Mouse (Mus musculus) lung, adult 2 months (tissue): Measurements from ENCODE around the gene Nfatc2.

ENCODE experiments used
- CTCF ChIP-seq: fragments of 200-500 bp; IDR thresholded peaks from 2 replicates; pipeline ENCODE4 v1.5.1; 2011; ENCODE audit warnings: mild to moderate bottlenecking, low read length, control low read depth; ENCODE audit not compliant: insufficient read depth
- POLR2A ChIP-seq: fragments of 200-500 bp; IDR thresholded peaks from 2 replicates; pipeline ENCODE4 v1.6.1; 2011; ENCODE audit warnings: low read depth, mild to moderate bottlenecking, control low read depth, low read length, borderline replicate concordance; ENCODE audit errors: extremely low read depth

- TF ChIP-seq POLR2A = no peak
- no peak for TF ChIP-seq CTCF
Observed at GRCm38 (mm10) chr2:168595693-168596092, 5.8 kb downstream of the Nfatc2 start.
